Mouse (Mus musculus): ENCODE data around the gene Hnrnph3.

The Hnrnph3 gene

GRCm38 (mm10) chr10:63028396-63028795, 4.4 kb upstream of the Hnrnph3 start:
- DNase-seq = no peak

GRCm38 (mm10) chr10:63027376-63028161, 3.6 kb upstream of the Hnrnph3 start:
- no peak for DNase-seq

- no peak for DNase-seq
Observed at GRCm38 (mm10) chr10:63026795-63027160, 2.8 kb upstream of the Hnrnph3 start.

- no peak for DNase-seq
Observed at GRCm38 (mm10) chr10:63026156-63026794, 2.3 kb upstream of the Hnrnph3 start.

- DNase-seq = no peak
Observed at GRCm38 (mm10) chr10:63025491-63026011, 1.5 kb upstream of the Hnrnph3 start.

GRCm38 (mm10) chr10:63025016-63025415, 999 bp upstream of the Hnrnph3 start:
- DNase-seq = peak; percentile 20

GRCm38 (mm10) chr10:63024580-63024910, 528 bp upstream of the Hnrnph3 start:
- peak; percentile 83 for DNase-seq

- peak; percentile 77 for DNase-seq
Observed at GRCm38 (mm10) chr10:63023121-63023748, 782 bp downstream of the Hnrnph3 start.

GRCm38 (mm10) chr10:63022541-63023120, 1.4 kb downstream of the Hnrnph3 start:
- peak; percentile 17 for DNase-seq

GRCm38 (mm10) chr10:63021702-63022101, 2.3 kb downstream of the Hnrnph3 start:
- DNase-seq = no peak

GRCm38 (mm10) chr10:63019304-63019703, 4.7 kb downstream of the Hnrnph3 start:
- DNase-seq = no peak

GRCm38 (mm10) chr10:63014168-63014567, 9.8 kb downstream of the Hnrnph3 start:
- DNase-seq = no peak

- DNase-seq = no peak
Observed at GRCm38 (mm10) chr10:63013476-63013875, 10.5 kb downstream of the Hnrnph3 start.

- no peak for DNase-seq
Observed at GRCm38 (mm10) chr10:63011556-63011955, 12.5 kb downstream of the Hnrnph3 start.

- DNase-seq = no peak
Observed at GRCm38 (mm10) chr10:63010268-63010667, 13.7 kb downstream of the Hnrnph3 start.

- no peak for DNase-seq
Observed at GRCm38 (mm10) chr10:63008193-63008592, 15.8 kb downstream of the Hnrnph3 start.

GRCm38 (mm10) chr10:63004556-63004955, 19.5 kb downstream of the Hnrnph3 start:
- DNase-seq = no peak

GRCm38 (mm10) chr10:63003252-63003651, 20.8 kb downstream of the Hnrnph3 start:
- no peak for DNase-seq

- DNase-seq = no peak
Observed at GRCm38 (mm10) chr10:63000584-63000983, 23.4 kb downstream of the Hnrnph3 start.

- DNase-seq = no peak
Observed at GRCm38 (mm10) chr10:62993991-62994390, 30.0 kb downstream of the Hnrnph3 start.

GRCm38 (mm10) chr10:62990636-62991035, 33.4 kb downstream of the Hnrnph3 start:
- DNase-seq = no peak

- no peak for DNase-seq
Observed at GRCm38 (mm10) chr10:62987341-62987740, 36.7 kb downstream of the Hnrnph3 start.

GRCm38 (mm10) chr10:62984495-62984894, 39.5 kb downstream of the Hnrnph3 start:
- peak; percentile 31 for DNase-seq

All from kidney, postnatal 14 days (tissue).